Mouse (Mus musculus) limb, embryonic 14.5 days (tissue): ENCODE measurements around the gene Fgfr2. TPM values are rescaled to one million over a fixed set of nuclear protein-coding genes. Genes with fewer than 3 reads are reported as not detected.

ENCODE experiments used
- ATAC-seq: fragments of 200-750 bp; cut with Nextera tagmentation; 2 replicates; pipeline ENCODE4 v1.8.0; 2017; ENCODE audit warnings: low read depth, moderate number of reproducible peaks, moderate TSS enrichment; ENCODE audit not compliant: low FRiP score
- DNase-seq: peaks from one replicate; pipeline ENCODE4 v3.0.0-alpha.2; 2015; ENCODE audit warnings: low spot score
- H3K27ac ChIP-seq: fragments of 300-500 bp; sonication (generic); replicated peaks from 2 replicates; pipeline ENCODE4 v1.5.1; 2014; ENCODE audit warnings: low read depth, mild to moderate bottlenecking, low read length, moderate library complexity, mixed read lengths
- H3K27me3 ChIP-seq: fragments of 300-500 bp; sonication (generic); 2 replicates; pipeline ENCODE4 v1.6.1; 2014; ENCODE audit warnings: low read length, mixed read lengths; ENCODE audit not compliant: control insufficient read depth, insufficient read depth
- H3K36me3 ChIP-seq: fragments of 300-500 bp; sonication (generic); 2 replicates; pipeline ENCODE4 v1.6.1; 2014; ENCODE audit warnings: mild to moderate bottlenecking, low read length, moderate library complexity, mixed read lengths; ENCODE audit not compliant: control insufficient read depth, insufficient read depth
- H3K4me1 ChIP-seq: fragments of 300-500 bp; sonication (generic); 2 replicates; pipeline ENCODE4 v1.6.1; 2014; ENCODE audit warnings: antibody characterized with exemption, low read length, mixed read lengths; ENCODE audit not compliant: control insufficient read depth, insufficient read depth
- H3K4me2 ChIP-seq: fragments of 300-500 bp; sonication (generic); replicated peaks from 2 replicates; pipeline ENCODE4 v1.6.1; 2014; ENCODE audit warnings: low read depth, mild to moderate bottlenecking, low read length, moderate library complexity; ENCODE audit not compliant: severe bottlenecking
- H3K4me3 ChIP-seq: fragments of 300-500 bp; sonication (generic); replicated peaks from 2 replicates; pipeline ENCODE4 v1.5.1; 2014; ENCODE audit warnings: low read length
- H3K9ac ChIP-seq: fragments of 300-500 bp; sonication (generic); 2 replicates; pipeline ENCODE4 v1.6.1; 2014; ENCODE audit warnings: mild to moderate bottlenecking, low read depth, low read length, moderate library complexity; ENCODE audit not compliant: severe bottlenecking
- H3K9me3 ChIP-seq: fragments of 300-500 bp; sonication (generic); 2 replicates; pipeline ENCODE4 v1.6.1; 2016; ENCODE audit warnings: low read length; ENCODE audit not compliant: control insufficient read depth
- POLR2A ChIP-seq: fragments of 200-500 bp; IDR thresholded peaks from 2 replicates; pipeline ENCODE4 v1.8.0; 2012; ENCODE audit warnings: inconsistent platforms, mild to moderate bottlenecking, moderate library complexity, borderline replicate concordance; ENCODE audit not compliant: insufficient read depth, insufficient read length; ENCODE audit errors: extremely low read depth
- WGBS: fragments of 180-500 bp; shearing (Covaris S2); extraction: QIAGEN DNeasy Blood & Tissue Kit; methylation state at CpG from one replicate; pipeline ENCODE4 v1.1.7; 2014; 5-methylcytosine and 5-hydroxymethylcytosine counted together
- polyA plus RNA-seq, 2 experiments: library from polyadenylated mRNA; depleted of rRNA in 1 of 2; stranded (reverse) in 1 of 2; unstranded in 1 of 2; fragments of >200 nt; fragmentation: Nextera tagmentation in 1 of 2; extraction: Ambion mirVana in 1 of 2; gene quantifications; 2 replicates each; pipeline versions ENCODE4 v1.2.1 to v1.2.3; 2012 to 2014

Gene Fgfr2
- polyA plus RNA-seq, 2 experiments: 131 to 133 TPM

DNA sequence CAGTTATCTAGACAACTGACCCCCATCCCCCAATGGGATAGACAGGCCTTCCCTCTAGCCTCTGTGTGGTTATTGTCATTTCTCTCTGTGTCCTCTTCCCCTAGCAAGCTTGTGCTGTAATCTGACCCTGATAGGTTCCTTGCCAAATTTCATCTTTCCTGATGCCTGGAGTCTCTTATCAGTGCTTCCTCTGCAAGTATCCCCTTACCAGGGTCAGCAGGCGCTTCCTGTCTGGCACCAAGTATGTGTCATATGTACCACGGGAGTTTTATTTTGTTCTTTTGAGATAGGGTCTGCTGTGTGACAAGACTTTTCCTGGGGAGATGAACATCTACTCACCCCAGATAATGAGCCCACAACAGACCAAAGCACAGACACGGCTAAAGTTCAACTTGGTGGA, 844.5 kb downstream of the Fgfr2 start:
- Histone ChIP-seq H3K4me3 (no peak overlapping the region), H3K9me3 (no peaks in the 10 kb centered on the region), H3K27me3 (no peaks in the 10 kb centered on the region), H3K27ac (no peak overlapping the region), H3K9ac (no peak overlapping the region), H3K36me3 (no peaks in the 10 kb centered on the region), H3K4me2 (no peak overlapping the region), H3K4me1 (peaks cover 3% of the 10 kb centered on the region; the same call in 1 of the 2 replicates)
- WGBS: 78% methylated on average over 3 of the region's 3 CpGs
- DNase-seq: no peak
- TF ChIP-seq POLR2A: no peak
- ATAC-seq: no peak

DNA sequence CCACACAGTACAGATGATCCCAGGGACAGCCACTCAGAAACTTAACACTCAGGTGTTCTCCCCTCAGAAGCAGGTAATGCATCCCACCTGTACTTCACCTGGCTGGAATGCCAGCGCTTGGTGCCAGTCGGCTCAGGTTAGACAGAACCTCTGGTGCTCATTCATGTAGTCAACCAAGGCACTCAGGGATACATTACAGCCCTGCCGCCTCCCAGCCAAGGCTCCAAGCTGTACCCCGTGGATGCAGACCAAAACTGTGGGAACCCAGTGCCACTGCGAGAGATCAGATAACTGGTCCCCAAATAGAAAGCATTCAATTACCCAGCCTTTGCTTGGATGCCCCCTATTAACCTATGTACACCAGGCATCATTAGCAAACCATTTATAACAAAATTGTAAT, 846.9 kb downstream of the Fgfr2 start:
- Histone ChIP-seq H3K27me3 (no peaks in the 10 kb centered on the region), H3K4me3 (no peak overlapping the region), H3K27ac (no peak overlapping the region), H3K4me1 (peaks cover 3% of the 10 kb centered on the region; the same call in 1 of the 2 replicates), H3K9me3 (no peaks in the 10 kb centered on the region), H3K9ac (no peak overlapping the region), H3K36me3 (no peaks in the 10 kb centered on the region), H3K4me2 (no peak overlapping the region)
- 75% methylated on average over 5 of the region's 5 CpGs for WGBS
- DNase-seq (no peak), ATAC-seq (no peak)
- no peak for TF ChIP-seq POLR2A

DNA sequence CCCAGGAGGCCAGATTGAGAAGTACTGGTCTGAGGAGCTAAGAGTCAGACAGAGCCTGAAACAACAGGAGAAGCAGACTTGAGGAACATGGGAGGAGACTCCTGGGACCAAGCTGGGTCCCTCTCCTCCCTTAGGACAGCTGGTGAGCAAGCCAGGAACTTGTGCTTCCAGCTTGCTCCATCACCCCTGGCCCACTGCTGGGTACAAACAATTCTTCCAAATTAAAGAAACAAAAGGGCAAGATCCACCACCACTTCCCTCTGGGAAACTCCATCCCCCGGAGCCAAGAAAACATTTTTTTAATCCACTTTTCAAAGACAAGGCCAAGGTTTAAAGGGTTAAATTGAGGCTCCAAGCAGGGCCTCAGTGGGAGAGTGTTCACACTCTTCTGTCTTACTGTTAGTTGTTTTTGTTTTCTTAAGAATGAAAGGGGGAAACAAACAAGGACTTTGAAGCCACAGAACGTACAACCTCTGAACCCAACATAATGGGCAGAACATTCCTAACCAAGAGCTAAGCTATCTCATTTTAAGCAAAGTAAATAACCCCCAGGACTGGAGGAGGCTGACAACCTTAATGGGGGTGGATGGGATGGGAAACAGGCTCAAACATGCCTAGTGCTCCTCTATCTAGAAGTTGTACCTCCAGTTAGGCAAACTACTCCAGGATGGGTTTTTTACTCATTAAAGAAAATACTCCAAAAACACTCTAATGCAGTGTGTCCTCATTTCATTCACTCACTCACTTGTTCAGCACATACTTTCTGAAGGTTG, 849.2 kb downstream of the Fgfr2 start:
- Histone ChIP-seq H3K36me3 (peaks cover 8% of the 10 kb centered on the region), H3K9me3 (no peaks in the 10 kb centered on the region), H3K27me3 (no peaks in the 10 kb centered on the region), H3K4me3 (no peak overlapping the region), H3K4me1 (peaks cover 3% of the 10 kb centered on the region; the same call in 1 of the 2 replicates), H3K27ac (no peak overlapping the region), H3K4me2 (no peak overlapping the region), H3K9ac (no peak overlapping the region)
- 84% methylated on average over 2 of the region's 2 CpGs for WGBS
- no peak for TF ChIP-seq POLR2A
- DNase-seq (no peak), ATAC-seq (no peak)

DNA sequence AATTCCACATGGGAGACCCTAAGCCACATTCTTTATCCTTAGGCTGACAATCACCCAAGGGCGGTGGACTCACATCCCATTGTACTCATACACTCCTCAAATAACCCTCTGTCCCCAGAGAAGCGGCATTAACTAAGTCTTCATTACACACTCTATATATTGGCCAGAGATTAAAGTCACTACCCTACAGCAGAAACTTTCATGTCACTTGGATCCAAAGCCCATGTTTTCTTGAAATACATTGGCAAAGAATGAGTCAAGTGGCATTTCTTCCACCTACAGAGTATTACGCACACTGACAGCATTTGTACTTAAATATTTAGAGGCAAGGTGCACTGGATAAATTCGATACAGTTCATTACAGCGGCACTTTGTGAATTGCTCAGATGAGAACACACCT, 850.2 kb downstream of the Fgfr2 start:
- H3K27ac ChIP-seq: no peak overlapping the region
- H3K4me3 ChIP-seq: no peak overlapping the region
- DNase-seq: no peak
- H3K4me2 ChIP-seq: no peak overlapping the region
- H3K27me3 ChIP-seq: no peaks in the 10 kb centered on the region
- H3K4me1 ChIP-seq: peaks cover 3% of the 10 kb centered on the region; the same call in 1 of the 2 replicates
- WGBS: 97% methylated on average over 5 of the region's 5 CpGs
- H3K9me3 ChIP-seq: no peaks in the 10 kb centered on the region
- no peak for TF ChIP-seq POLR2A
- no peak overlapping the region for H3K9ac ChIP-seq
- ATAC-seq: no peak
- peaks cover 17% of the 10 kb centered on the region for H3K36me3 ChIP-seq

DNA sequence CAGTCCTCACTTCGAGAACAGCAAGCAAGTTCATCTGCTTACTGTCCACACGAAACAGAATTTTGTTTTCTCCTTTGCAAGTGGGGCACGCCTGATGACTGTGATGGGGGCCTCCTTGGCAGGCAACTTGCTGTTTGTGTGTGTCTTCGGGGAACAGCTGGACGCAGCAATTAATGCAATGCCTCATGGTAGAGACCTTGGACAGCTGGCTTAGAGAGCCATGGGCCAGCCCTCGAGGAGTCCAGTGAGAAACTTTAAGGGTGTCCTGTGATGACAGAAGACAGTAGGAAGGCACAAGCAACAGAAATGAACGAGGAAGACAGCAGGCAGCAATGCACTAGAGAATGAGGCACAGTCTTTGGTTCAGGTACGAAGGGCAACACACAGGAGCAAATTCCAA, 852.8 kb downstream of the Fgfr2 start:
- Histone ChIP-seq H3K4me3 (no peak overlapping the region), H3K4me2 (no peak overlapping the region), H3K9me3 (no peaks in the 10 kb centered on the region), H3K36me3 (peaks cover 30% of the 10 kb centered on the region), H3K27ac (no peak overlapping the region), H3K27me3 (no peaks in the 10 kb centered on the region), H3K9ac (no peak overlapping the region), H3K4me1 (no peaks in the 10 kb centered on the region)
- no peak for DNase-seq
- no peak for TF ChIP-seq POLR2A
- ATAC-seq: no peak
- 89% methylated on average over 8 of the region's 8 CpGs for WGBS
